Mouse (Mus musculus): Measurements from ENCODE around the gene Pbld1.
A peak's percentile ranks its signal among the peaks of the same experiment; 100 is the strongest.
"Not testable (repeated sequence)": the region's sequence is repeated elsewhere in the genome, so short reads cannot be mapped to it uniquely, and the experiment has no call there.

The Pbld1 gene

GRCm38 (mm10) chr10:63039867-63040628 is 19.9 kb upstream of the Pbld1 start:
- DNase-seq (ENCODE audit: low spot score): no peak

GRCm38 (mm10) chr10:63043154-63043553 is 16.8 kb upstream of the Pbld1 start:
- no peak for DNase-seq (ENCODE audit: low spot score)

- DNase-seq (ENCODE audit: low spot score): no peak
Measured at GRCm38 (mm10) chr10:63047751-63048150, 12.2 kb upstream of the Pbld1 start.

GRCm38 (mm10) chr10:63049106-63049505 is 10.9 kb upstream of the Pbld1 start:
- no peak for DNase-seq (ENCODE audit: low spot score)

GRCm38 (mm10) chr10:63051267-63051666 is 8.7 kb upstream of the Pbld1 start:
- DNase-seq (ENCODE audit: low spot score): no peak

GRCm38 (mm10) chr10:63052011-63052410 is 8.0 kb upstream of the Pbld1 start:
- no peak for DNase-seq (ENCODE audit: low spot score)

- no peak for DNase-seq (ENCODE audit: low spot score)
Measured at GRCm38 (mm10) chr10:63053007-63053406, 7.0 kb upstream of the Pbld1 start.

- DNase-seq (ENCODE audit: low spot score): not testable (repeated sequence)
Measured at GRCm38 (mm10) chr10:63054071-63054470, 5.9 kb upstream of the Pbld1 start.

GRCm38 (mm10) chr10:63054586-63054985 is 5.4 kb upstream of the Pbld1 start:
- DNase-seq (ENCODE audit: low spot score): no peak

GRCm38 (mm10) chr10:63056966-63057750 is 2.8 kb upstream of the Pbld1 start:
- no peak for DNase-seq (ENCODE audit: low spot score)

- no peak for DNase-seq (ENCODE audit: low spot score)
Measured at GRCm38 (mm10) chr10:63060406-63060805, 444 bp downstream of the Pbld1 start.

GRCm38 (mm10) chr10:63061266-63061665 is 1.3 kb downstream of the Pbld1 start:
- DNase-seq (ENCODE audit: low spot score): no peak

- DNase-seq (ENCODE audit: low spot score): no peak
Measured at GRCm38 (mm10) chr10:63062696-63063095, 2.7 kb downstream of the Pbld1 start.

- DNase-seq (ENCODE audit: low spot score): no peak
Measured at GRCm38 (mm10) chr10:63063365-63063764, 3.4 kb downstream of the Pbld1 start.

- DNase-seq (ENCODE audit: low spot score): no peak
Measured at GRCm38 (mm10) chr10:63064516-63064915, 4.6 kb downstream of the Pbld1 start.

GRCm38 (mm10) chr10:63065561-63065960 is 5.6 kb downstream of the Pbld1 start:
- DNase-seq (ENCODE audit: low spot score): no peak

- peak; percentile 89 for DNase-seq (ENCODE audit: low spot score)
Measured at GRCm38 (mm10) chr10:63065988-63066387, 6.0 kb downstream of the Pbld1 start.

- no peak for DNase-seq (ENCODE audit: low spot score)
Measured at GRCm38 (mm10) chr10:63086304-63086703, 26.3 kb downstream of the Pbld1 start.

- no peak for DNase-seq (ENCODE audit: low spot score)
Measured at GRCm38 (mm10) chr10:63089103-63089757, 29.3 kb downstream of the Pbld1 start.

- no peak for DNase-seq (ENCODE audit: low spot score)
Measured at GRCm38 (mm10) chr10:63089758-63090571, 30.0 kb downstream of the Pbld1 start.

- no peak for DNase-seq (ENCODE audit: low spot score)
Measured at GRCm38 (mm10) chr10:63091915-63092314, 32.0 kb downstream of the Pbld1 start.

Data from layer of hippocampus, adult 11-12 months (tissue).